Mouse (Mus musculus) heart, embryonic 11.5 days (tissue): ENCODE data around the gene Rhot2. TPM values are rescaled to one million over a fixed set of nuclear protein-coding genes. Genes with fewer than 3 reads are reported as not detected.
"Not testable (repeated sequence)": the region's sequence is repeated elsewhere in the genome, so short reads cannot be mapped to it uniquely, and the experiment has no call there.

Source experiments
- ATAC-seq: fragments of 200-750 bp; cut with Nextera tagmentation; replicated peaks from 2 replicates; pipeline ENCODE4 v1.8.0; 2017; ENCODE audit warnings: moderate library complexity; ENCODE audit not compliant: insufficient number of reproducible peaks, low FRiP score, low TSS enrichment
- H3K27ac ChIP-seq: fragments of 300-500 bp; sonication (generic); 2 replicates; pipeline ENCODE4 v1.5.1; 2014; ENCODE audit warnings: mild to moderate bottlenecking, low read depth, low read length
- H3K27me3 ChIP-seq: fragments of 300-500 bp; sonication (generic); 2 replicates; pipeline ENCODE4 v1.6.1; 2014; ENCODE audit warnings: mild to moderate bottlenecking, low read length, mixed read lengths; ENCODE audit not compliant: control insufficient read depth, insufficient read depth
- H3K36me3 ChIP-seq: fragments of 300-500 bp; sonication (generic); 2 replicates; pipeline ENCODE4 v1.6.1; 2014; ENCODE audit warnings: mild to moderate bottlenecking, low read length, moderate library complexity, mixed read lengths; ENCODE audit not compliant: control insufficient read depth, insufficient read depth
- H3K4me1 ChIP-seq: fragments of 300-500 bp; sonication (generic); 2 replicates; pipeline ENCODE4 v1.6.1; 2014; ENCODE audit warnings: low read length; ENCODE audit not compliant: control insufficient read depth, insufficient read depth
- H3K4me2 ChIP-seq: fragments of 300-500 bp; sonication (generic); 2 replicates; pipeline ENCODE4 v1.6.1; 2014; ENCODE audit warnings: mild to moderate bottlenecking, moderate library complexity
- H3K4me3 ChIP-seq: fragments of 300-500 bp; sonication (generic); 2 replicates; pipeline ENCODE4 v1.5.1; 2014; ENCODE audit warnings: low read depth, low read length
- H3K9ac ChIP-seq: fragments of 300-500 bp; sonication (generic); 2 replicates; pipeline ENCODE4 v1.6.1; 2014; ENCODE audit warnings: mild to moderate bottlenecking, low read depth, low read length, moderate library complexity
- H3K9me3 ChIP-seq: fragments of 300-500 bp; sonication (generic); replicated peaks from 2 replicates; pipeline ENCODE4 v1.6.1; 2016; ENCODE audit warnings: low read length; ENCODE audit not compliant: control insufficient read depth
- WGBS: fragments of 180-500 bp; shearing (Covaris S2); extraction: QIAGEN DNeasy Blood & Tissue Kit; methylation state at CpG from one replicate; pipeline ENCODE4 v1.1.7; 2014; ENCODE audit not compliant: insufficient replicate concordance; 5-methylcytosine and 5-hydroxymethylcytosine counted together
- polyA plus RNA-seq: library from polyadenylated mRNA; unstranded; fragments of >200 nt; fragmentation: Nextera tagmentation; extraction: Ambion mirVana; gene quantifications from 2 replicates; pipeline ENCODE4 v1.2.1, GENCODE M21; 2014

Gene Rhot2
- polyA plus RNA-seq, 1 experiment from 2014 or later = 11.9 TPM

- Histone ChIP-seq H3K9ac (peak within 1 kb of the TSS; percentile 60), H3K36me3 (no peaks in the 10 kb centered on the region), H3K9me3 (no peaks in the 10 kb centered on the region), H3K4me1 (peaks cover 9% of the 10 kb centered on the region), H3K27me3 (peaks cover 59% of the 10 kb centered on the region), H3K4me3 (peak within 1 kb of the TSS; percentile 69), H3K4me2 (peak within 1 kb of the TSS; percentile 98), H3K27ac (no peak within 1 kb of the TSS)
- peak; percentile 58; the same call in 1 of the 2 replicates for ATAC-seq
- under 1% methylated on average over 84 of the region's 100 CpGs for WGBS
These were observed 35.7 kb downstream of the Rhot2 start, which contains the start of gene Fbxl16 for GRCm38 (mm10) chr17:25808789-25809605. Gene Fbxl16 (plus strand): TSS chr17:25809085.

DNA sequence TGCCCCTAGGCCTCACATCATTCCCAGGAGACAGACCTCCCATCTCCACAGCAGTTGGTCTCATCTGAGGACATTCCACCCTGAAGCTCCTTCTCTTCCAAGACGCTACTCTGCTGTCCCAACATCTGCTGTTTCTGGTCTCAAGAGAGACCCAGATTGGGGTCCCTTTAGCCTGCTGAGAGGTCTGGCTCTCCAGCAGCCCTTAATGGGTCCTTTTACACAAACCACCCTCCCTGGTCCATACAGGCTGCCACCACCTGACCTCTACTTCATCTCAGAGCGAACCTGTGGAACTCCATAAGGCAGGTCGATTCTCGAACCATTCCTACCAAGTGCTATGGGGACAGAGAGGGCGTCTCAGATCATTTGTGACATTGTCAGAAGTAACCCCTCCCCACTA lies 36.6 kb downstream of the Rhot2 start:
- WGBS = 33% methylated on average over 5 of the region's 5 CpGs
- Histone ChIP-seq H3K27me3 (peaks cover 56% of the 10 kb centered on the region), H3K4me1 (peaks cover 13% of the 10 kb centered on the region), H3K9me3 (no peaks in the 10 kb centered on the region), H3K4me3 (peak overlapping the region; percentile 69; the same call in 1 of the 2 replicates), H3K9ac (no peak overlapping the region), H3K27ac (no peak overlapping the region), H3K36me3 (no peaks in the 10 kb centered on the region), H3K4me2 (peak overlapping the region; percentile 98; the same call in 1 of the 2 replicates)
- ATAC-seq = no peak

DNA sequence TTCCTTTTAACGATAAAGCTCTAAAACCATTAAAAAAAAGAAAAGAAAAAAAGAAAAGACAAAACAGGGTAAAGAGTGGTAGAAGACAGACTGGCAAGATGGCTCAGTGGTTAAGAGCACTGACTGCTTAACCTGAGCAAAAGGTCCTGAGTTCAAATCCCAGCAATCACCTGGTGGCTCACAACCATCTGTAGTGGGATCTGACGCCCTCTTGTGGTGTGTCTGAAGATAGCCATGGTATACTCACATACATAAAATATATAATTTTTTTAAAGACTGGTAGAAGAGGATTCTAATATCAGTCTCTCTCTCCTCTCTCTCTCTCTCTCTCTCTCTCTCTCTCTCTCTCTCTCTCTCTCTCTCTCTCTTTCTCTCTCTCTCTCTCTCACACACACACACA lies 37.2 kb downstream of the Rhot2 start:
- peaks cover 13% of the 10 kb centered on the region for H3K4me1 ChIP-seq
- H3K27ac ChIP-seq, H3K4me3 ChIP-seq, H3K9me3 ChIP-seq, ATAC-seq, H3K4me2 ChIP-seq, H3K36me3 ChIP-seq, H3K9ac ChIP-seq: not testable (repeated sequence)
- peaks cover 50% of the 10 kb centered on the region for H3K27me3 ChIP-seq
- WGBS = 25% methylated on average over 2 of the region's 2 CpGs

DNA sequence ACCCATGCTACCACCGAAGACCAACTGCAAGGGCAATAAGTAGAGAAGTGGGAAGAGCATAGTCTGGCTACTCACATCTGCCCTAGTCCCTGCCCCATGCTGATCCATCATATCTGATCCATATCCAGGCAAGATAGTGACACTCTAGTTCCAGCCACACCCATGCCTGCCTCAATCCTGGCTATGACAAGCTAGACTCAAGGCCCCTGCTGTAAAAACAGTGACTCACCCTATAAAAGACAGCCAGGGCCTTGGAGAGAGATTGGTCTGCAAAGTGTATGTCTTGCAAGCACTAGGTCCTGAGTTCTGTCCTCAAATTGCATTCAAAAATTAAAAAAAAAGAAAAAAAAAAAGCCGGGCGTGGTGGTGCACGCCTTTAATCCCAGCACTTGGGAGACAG lies 38.1 kb downstream of the Rhot2 start:
- H3K4me2 ChIP-seq = no peak overlapping the region
- ATAC-seq = no peak
- peaks cover 13% of the 10 kb centered on the region for H3K4me1 ChIP-seq
- no peaks in the 10 kb centered on the region for H3K36me3 ChIP-seq
- WGBS = 83% methylated on average over 4 of the region's 4 CpGs
- no peak overlapping the region for H3K9ac ChIP-seq
- H3K4me3 ChIP-seq = no peak overlapping the region
- H3K27ac ChIP-seq = no peak overlapping the region
- no peaks in the 10 kb centered on the region for H3K9me3 ChIP-seq
- peaks cover 40% of the 10 kb centered on the region for H3K27me3 ChIP-seq

DNA sequence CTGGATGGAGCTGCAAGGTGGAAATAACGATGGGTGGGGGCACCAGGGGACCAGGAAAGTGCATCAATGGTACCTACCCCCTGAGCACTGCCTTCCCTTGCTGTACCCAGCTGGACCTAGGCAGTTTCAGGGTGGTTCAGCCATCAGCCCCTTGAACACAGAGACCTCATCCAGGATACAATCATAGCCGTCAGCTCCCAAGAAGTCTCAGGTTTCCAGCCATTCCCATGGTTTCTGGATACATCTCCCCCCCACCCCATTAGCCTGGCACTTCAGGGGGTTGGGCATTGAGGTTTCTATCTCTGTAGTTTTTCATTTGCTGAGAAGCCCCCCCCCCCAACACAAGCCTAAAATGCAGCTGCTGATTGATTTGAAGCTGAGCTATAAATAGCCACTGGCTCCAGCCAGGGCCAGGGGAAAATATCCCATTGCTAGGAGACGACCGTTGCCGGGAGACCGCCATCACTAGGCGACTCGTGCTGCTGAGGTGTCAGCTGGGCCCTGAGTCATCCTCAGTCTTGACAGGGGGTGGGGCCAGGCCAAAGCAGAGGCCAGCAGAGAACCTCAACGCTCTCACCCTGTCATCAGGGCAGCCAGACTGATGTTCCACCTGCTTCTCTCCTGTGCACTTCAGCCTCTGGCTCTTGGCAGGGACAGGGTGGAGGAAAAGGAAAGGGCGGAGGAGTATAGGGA lies 41.7 kb downstream of the Rhot2 start:
- peak; percentile 73 for ATAC-seq
- 6% methylated on average over 10 of the region's 10 CpGs for WGBS
- no peaks in the 10 kb centered on the region for H3K9me3 ChIP-seq
- H3K27me3 ChIP-seq = peaks cover 5% of the 10 kb centered on the region
- H3K4me2 ChIP-seq = peak overlapping the region; percentile 25
- no peak overlapping the region for H3K4me3 ChIP-seq
- H3K9ac ChIP-seq = no peak overlapping the region
- no peak overlapping the region; the same call in 1 of the 2 replicates for H3K27ac ChIP-seq
- H3K36me3 ChIP-seq = no peaks in the 10 kb centered on the region
- H3K4me1 ChIP-seq = peaks cover 4% of the 10 kb centered on the region

- no peaks in the 10 kb centered on the region; the same call in 1 of the 2 replicates for H3K27me3 ChIP-seq
- H3K9ac ChIP-seq = no peak overlapping the region
- H3K4me3 ChIP-seq = no peak overlapping the region
- ATAC-seq = no peak
- H3K9me3 ChIP-seq = no peaks in the 10 kb centered on the region
- no peak overlapping the region for H3K27ac ChIP-seq
- H3K36me3 ChIP-seq = no peaks in the 10 kb centered on the region
- 7% methylated on average over 6 of the region's 6 CpGs for WGBS
- no peak overlapping the region for H3K4me2 ChIP-seq
- peaks cover 8% of the 10 kb centered on the region for H3K4me1 ChIP-seq
These were observed 43.6 kb downstream of the Rhot2 start for GRCm38 (mm10) chr17:25801029-25801428.

GRCm38 (mm10) chr17:25796951-25797369 lies 47.7 kb downstream of the Rhot2 start, which contains the start of gene Metrn:
Gene Metrn (minus strand): TSS chr17:25797136.
- Histone ChIP-seq H3K27ac (no peak within 1 kb of the TSS), H3K9me3 (no peaks in the 10 kb centered on the region)

GRCm38 (mm10) chr17:25796211-25796771 lies 48.4 kb downstream of the Rhot2 start:
- H3K4me3 ChIP-seq = peak overlapping the region; percentile 55
- peak overlapping the region; percentile 99 for H3K4me2 ChIP-seq
- WGBS = 1% methylated on average over 37 of the region's 37 CpGs
- H3K36me3 ChIP-seq = no peaks in the 10 kb centered on the region
- no peaks in the 10 kb centered on the region for H3K9me3 ChIP-seq
- no peak for ATAC-seq
- H3K27ac ChIP-seq = no peak overlapping the region
- no peaks in the 10 kb centered on the region for H3K27me3 ChIP-seq
- H3K9ac ChIP-seq = peak overlapping the region; percentile 68
- peaks cover 25% of the 10 kb centered on the region for H3K4me1 ChIP-seq

More at GRCm38 (mm10) chr17:25796951-25797369, 47.7 kb downstream of the Rhot2 start, which contains the start of gene Metrn:
- Histone ChIP-seq H3K9ac (peak within 1 kb of the TSS; percentile 68), H3K4me3 (peak within 1 kb of the TSS; percentile 55), H3K27me3 (no peaks in the 10 kb centered on the region), H3K4me2 (peak within 1 kb of the TSS; percentile 99), H3K36me3 (no peaks in the 10 kb centered on the region), H3K4me1 (peaks cover 23% of the 10 kb centered on the region)
- ATAC-seq = peak; percentile 67
- WGBS = 0% methylated on average over 34 of the region's 35 CpGs
